Mouse (Mus musculus): ENCODE data around the gene Btg1-ps2. TPM values are rescaled to one million over a fixed set of nuclear protein-coding genes. Genes with fewer than 3 reads are reported as not detected.

Btg1-ps2 gene
- polyA plus RNA-seq (2012), result not detected in 2 replicates

GRCm38 (mm10) chrX:38043014-38043413 is at the start of gene Btg1-ps2:
TSS of gene Btg1-ps2 (minus strand) at chrX:38043114.

GRCm38 (mm10) chrX:38085041-38085440 is 42.1 kb upstream of the Btg1-ps2 start, which contains the start of gene Rhox11:
TSS of gene Rhox11 (minus strand) at chrX:38085141.

GRCm38 (mm10) chrX:38066175-38066574 is 23.3 kb upstream of the Btg1-ps2 start, which contains the start of gene Rhox10:
TSS of gene Rhox10 (plus strand) at chrX:38066475.

GRCm38 (mm10) chrX:38018597-38018996 is 24.3 kb downstream of the Btg1-ps2 start, which contains the start of gene Btg1-ps1:
TSS of gene Btg1-ps1 (minus strand) at chrX:38018815.

Other genes with a start within 250 kb of the Btg1-ps2 start
- gene Rhox5, start 238.3 kb downstream of the Btg1-ps2 start, polyA plus RNA-seq (2012), result not detected in 2 replicates
- gene Rhox6, start 216.2 kb downstream of the Btg1-ps2 start, polyA plus RNA-seq (2012), result not detected in 2 replicates
- not detected in 2 replicates for gene Rhox7a, start 211.4 kb downstream of the Btg1-ps2 start, polyA plus RNA-seq (2012)
- gene Rhox8, start 164.2 kb downstream of the Btg1-ps2 start, polyA plus RNA-seq (2012), result not detected in 2 replicates
- not detected in 2 replicates for gene Rhox7b, start 145.9 kb downstream of the Btg1-ps2 start, polyA plus RNA-seq (2012)
- gene Rhox9, start 141.3 kb downstream of the Btg1-ps2 start, polyA plus RNA-seq (2012), result not detected in 2 replicates
- gene Btg1-ps1, start 24.3 kb downstream of the Btg1-ps2 start, polyA plus RNA-seq (2012), result not detected in 2 replicates
- gene Rhox10, start 23.4 kb upstream of the Btg1-ps2 start, polyA plus RNA-seq (2012), result not detected in 2 replicates
- gene Rhox11, start 42.0 kb upstream of the Btg1-ps2 start, polyA plus RNA-seq (2012), result not detected in 2 replicates
- not detected in 2 replicates for gene Rhox12, start 67.8 kb upstream of the Btg1-ps2 start, polyA plus RNA-seq (2012)
- not detected in 2 replicates for gene Rhox13, start 78.1 kb upstream of the Btg1-ps2 start, polyA plus RNA-seq (2012)
- gene Zbtb33, start 146.7 kb upstream of the Btg1-ps2 start, polyA plus RNA-seq (2012), result 1.6 and 1.8 TPM in 2 replicates
- 0.02 TPM in 1 of 2 replicates, not detected in the other for gene Tmem255a, start 209.3 kb upstream of the Btg1-ps2 start, polyA plus RNA-seq (2012)